Comparison of ENCODE assay signal across 11 mouse cellular contexts in genomic region chr14:24498561-24499255, GRCm38 (mm10). TPM values are rescaled to one million over a fixed set of nuclear protein-coding genes. Genes with fewer than 3 reads are reported as not detected.
DNase-seq lines count a peak whose midpoint lies in the region; ATAC-seq lines count a peak whose summit lies in the region.
"Had no signal": no experiment of that assay in that cellular context is flagged by ENCODE, and none has a peak within 500 bp of the region (broad histone marks: within the 10 kb centered on the region; RNA-seq: fewer than 3 reads in every experiment).

No protein-coding gene starts in this region.

- H3K27me3 ChIP-seq in forebrain, embryonic 15.5 days = no peaks in the 10 kb centered on the region
- H3K27me3 ChIP-seq in forebrain, embryonic 10.5 days (ENCODE audit: poor library complexity, severe bottlenecking) = no peaks in the 10 kb centered on the region
- H3K27me3 ChIP-seq: hindbrain, embryonic 15.5 days; liver, embryonic 15.5 days had no signal

- peak overlapping the region; percentile 89; the same call in 1 of the 2 replicates for H3K27ac ChIP-seq in forebrain, embryonic 15.5 days (replicated peaks)
- H3K27ac ChIP-seq in forebrain, embryonic 10.5 days = no peak overlapping the region
- H3K27ac ChIP-seq: liver, embryonic 15.5 days had no signal

- H3K9me3 ChIP-seq in forebrain, embryonic 15.5 days = no peaks in the 10 kb centered on the region
- H3K9me3 ChIP-seq in forebrain, embryonic 10.5 days = peaks cover 4% of the 10 kb centered on the region; the same call in 1 of the 2 replicates
- H3K9me3 ChIP-seq: hindbrain, embryonic 15.5 days; liver, embryonic 15.5 days had no signal

- H3K9ac ChIP-seq in forebrain, embryonic 15.5 days (replicated peaks) = no peak overlapping the region
- H3K9ac ChIP-seq: hindbrain, embryonic 15.5 days; liver, embryonic 15.5 days had no signal

- H3K4me1 ChIP-seq in forebrain, embryonic 15.5 days = peaks cover 31% of the 10 kb centered on the region
- peaks cover 44% of the 10 kb centered on the region for H3K4me1 ChIP-seq in forebrain, embryonic 10.5 days

- H3K4me3 ChIP-seq in forebrain, embryonic 15.5 days = no peak overlapping the region
- H3K4me3 ChIP-seq in forebrain, embryonic 10.5 days = no peak overlapping the region
- H3K4me3 ChIP-seq: hindbrain, embryonic 15.5 days; liver, embryonic 15.5 days had no signal

- H3K4me2 ChIP-seq in forebrain, embryonic 15.5 days (replicated peaks) = no peak overlapping the region
- H3K4me2 ChIP-seq: hindbrain, embryonic 15.5 days; liver, embryonic 15.5 days had no signal

- H3K36me3 ChIP-seq in forebrain, embryonic 15.5 days = peaks cover 46% of the 10 kb centered on the region
- peaks cover 63% of the 10 kb centered on the region for H3K36me3 ChIP-seq in forebrain, embryonic 10.5 days (replicated peaks)

- WGBS in forebrain, embryonic 15.5 days = 70% methylated on average over 5 of the region's 5 CpGs
- 78% methylated on average over 5 of the region's 5 CpGs for WGBS in forebrain, embryonic 10.5 days

- no peak for ATAC-seq in forebrain, embryonic 15.5 days (replicated peaks)

- DNase-seq in forebrain, embryonic 10.5 days (ENCODE audit: extremely low spot score, low spot score) = no peak
- DNase-seq in 3T3-L1 (ENCODE audit: low read depth, low spot score) = peak; percentile 1
- DNase-seq in A20 (ENCODE audit: low read depth, low spot score) = peak; percentile 16
- DNase-seq in adrenal gland, postnatal 10 days = peak; percentile 59
- DNase-seq in lung, postnatal 10 days = no peak
- DNase-seq in spleen, adult 18-20 months = no peak
- no peak for DNase-seq in kidney, postnatal 14 days
- DNase-seq: lung, postnatal 36 days had no signal

RNA-seq across cellular contexts. Expression of gene Rps24, which starts 11.8 kb away (rescaled TPM):
- polyA plus RNA-seq in forebrain, embryonic 15.5 days (2015; fragmentation: Nextera tagmentation; extraction: Ambion mirVana) = 563 and 611 TPM in 2 replicates
- polyA plus RNA-seq in forebrain, embryonic 10.5 days (2016; fragmentation: Nextera tagmentation; extraction: Ambion mirVana) = 1,109 and 1,125 TPM in 2 replicates
- 1,000 to 10,000 TPM; 1,547 to 1,559 TPM for total RNA-seq in adrenal gland, postnatal 10 days (2021)

RNA-seq across cellular contexts. Expression of gene Polr3a, which starts 11.8 kb away (rescaled TPM):
- 20.5 and 22.6 TPM in 2 replicates for polyA plus RNA-seq in forebrain, embryonic 15.5 days (2015; fragmentation: Nextera tagmentation; extraction: Ambion mirVana)
- 21.2 and 21.3 TPM in 2 replicates for polyA plus RNA-seq in forebrain, embryonic 10.5 days (2016; fragmentation: Nextera tagmentation; extraction: Ambion mirVana)
- 10 to 100 TPM; 17.9 to 21.4 TPM for total RNA-seq in adrenal gland, postnatal 10 days (2021)

Comparison
In these comparisons a context has a peak if more than half of its experiments do, and no peak if none do; other contexts are left out.
1. DNase-seq: peak in 3T3-L1 (single experiment), A20 (single experiment) and adrenal gland, postnatal 10 days (single experiment); none in forebrain, embryonic 10.5 days (single experiment), lung, postnatal 10 days (single experiment), spleen, adult 18-20 months (0 of 2) and kidney, postnatal 14 days (single experiment).